Mouse (Mus musculus): Measurements from ENCODE around the gene Hoxd3. TPM values are rescaled to one million over a fixed set of nuclear protein-coding genes. Genes with fewer than 3 reads are reported as not detected.

Gene Hoxd3
- polyA plus RNA-seq, 1 experiment from 2014 or later: not detected

DNA sequence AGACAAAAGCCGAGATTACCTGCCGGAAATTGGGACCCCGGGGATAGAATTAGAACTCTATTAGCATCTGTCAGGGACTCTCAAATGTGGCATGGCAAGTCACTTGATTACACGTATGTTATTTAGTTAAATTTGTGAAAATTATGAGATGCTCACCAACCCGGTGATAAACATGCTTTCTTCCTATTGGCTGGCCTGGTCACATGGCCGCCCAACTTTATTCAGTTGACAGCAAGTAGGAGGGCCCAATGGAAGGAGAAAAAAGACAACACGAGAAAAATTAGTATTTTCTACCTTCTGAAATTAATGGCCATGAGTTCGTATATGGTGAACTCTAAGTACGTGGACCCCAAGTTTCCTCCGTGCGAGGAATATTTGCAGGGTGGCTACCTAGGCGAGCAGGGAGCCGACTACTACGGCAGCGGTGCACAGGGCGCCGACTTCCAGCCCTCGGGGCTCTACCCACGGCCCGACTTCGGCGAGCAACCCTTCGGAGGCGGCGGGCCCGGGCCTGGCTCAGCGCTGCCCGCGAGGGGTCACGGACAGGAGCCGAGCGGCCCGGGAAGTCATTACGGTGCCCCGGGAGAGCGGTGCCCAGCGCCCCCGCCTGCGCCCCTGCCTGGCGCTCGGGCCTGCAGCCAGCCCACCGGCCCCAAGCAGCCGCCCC, 15.4 kb downstream of the Hoxd3 start:
- no peak overlapping the region for H3K9ac ChIP-seq (replicated peaks; ENCODE audit: low read length)
- 1% methylated on average over 43 of the region's 43 CpGs for WGBS
- DNase-seq (no peak), ATAC-seq (ENCODE audit: low FRiP score, low TSS enrichment) (no peak; the same call in 1 of the 2 replicates)
- H3K4me2 ChIP-seq (ENCODE audit: low read length): no peak overlapping the region
- 0 out of 2 replicates have a peak overlapping the region, but pooled peaks have one; percentile 3 for H3K4me3 ChIP-seq (replicated peaks; ENCODE audit: low read depth, low read length)
- peaks cover 99% of the 10 kb centered on the region for H3K27me3 ChIP-seq (ENCODE audit: control insufficient read depth, insufficient read depth, low read length)
- H3K36me3 ChIP-seq (ENCODE audit: control insufficient read depth, insufficient read depth, low read length): no peaks in the 10 kb centered on the region
- H3K27ac ChIP-seq (replicated peaks; ENCODE audit: low read depth, low read length): no peak overlapping the region
- H3K4me1 ChIP-seq (ENCODE audit: control insufficient read depth, insufficient read depth, low read length): no peaks in the 10 kb centered on the region
- no peaks in the 10 kb centered on the region for H3K9me3 ChIP-seq (ENCODE audit: control insufficient read depth, low read length)

DNA sequence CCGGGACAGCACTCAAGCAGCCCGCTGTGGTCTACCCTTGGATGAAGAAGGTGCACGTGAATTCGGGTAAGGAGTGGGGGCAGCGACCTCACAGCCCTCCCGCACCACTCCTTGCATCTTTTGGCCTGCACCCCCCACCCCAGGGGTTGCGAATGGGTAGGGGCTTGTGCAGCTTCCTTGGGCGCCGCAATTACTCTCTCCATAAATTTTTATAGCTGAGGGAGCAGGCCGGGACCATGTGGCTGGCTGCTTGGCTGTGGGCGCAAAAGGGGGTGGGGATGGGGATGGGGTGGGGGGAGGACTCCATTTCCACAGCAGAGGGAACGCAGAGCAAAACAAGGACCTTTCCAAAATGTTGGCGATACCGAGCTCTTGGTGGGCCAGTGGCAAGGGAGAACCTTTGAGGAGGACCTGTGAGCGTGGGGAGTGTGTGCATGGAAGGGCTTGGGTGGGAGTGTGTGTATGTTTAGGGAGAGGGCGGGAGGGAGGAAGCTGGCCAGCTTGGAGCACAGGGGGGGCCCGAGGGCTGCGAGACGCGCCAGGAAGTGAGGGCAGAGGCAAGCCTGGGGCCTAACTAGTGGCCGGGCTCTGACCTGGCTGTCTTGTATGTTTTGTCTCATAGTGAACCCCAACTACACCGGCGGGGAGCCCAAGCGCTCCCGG, 16.0 kb downstream of the Hoxd3 start:
- under 1% methylated on average over 25 of the region's 25 CpGs for WGBS
- H3K9me3 ChIP-seq (ENCODE audit: control insufficient read depth, low read length): no peaks in the 10 kb centered on the region
- H3K4me3 ChIP-seq (replicated peaks; ENCODE audit: low read depth, low read length): no peak overlapping the region
- ATAC-seq (ENCODE audit: low FRiP score, low TSS enrichment): no peak
- H3K4me2 ChIP-seq (ENCODE audit: low read length): no peak overlapping the region
- DNase-seq: no peak
- H3K9ac ChIP-seq (replicated peaks; ENCODE audit: low read length): no peak overlapping the region
- H3K36me3 ChIP-seq (ENCODE audit: control insufficient read depth, insufficient read depth, low read length): no peaks in the 10 kb centered on the region
- H3K27me3 ChIP-seq (ENCODE audit: control insufficient read depth, insufficient read depth, low read length): peaks cover 99% of the 10 kb centered on the region
- H3K4me1 ChIP-seq (ENCODE audit: control insufficient read depth, insufficient read depth, low read length): no peaks in the 10 kb centered on the region
- H3K27ac ChIP-seq (replicated peaks; ENCODE audit: low read depth, low read length): no peak overlapping the region

DNA sequence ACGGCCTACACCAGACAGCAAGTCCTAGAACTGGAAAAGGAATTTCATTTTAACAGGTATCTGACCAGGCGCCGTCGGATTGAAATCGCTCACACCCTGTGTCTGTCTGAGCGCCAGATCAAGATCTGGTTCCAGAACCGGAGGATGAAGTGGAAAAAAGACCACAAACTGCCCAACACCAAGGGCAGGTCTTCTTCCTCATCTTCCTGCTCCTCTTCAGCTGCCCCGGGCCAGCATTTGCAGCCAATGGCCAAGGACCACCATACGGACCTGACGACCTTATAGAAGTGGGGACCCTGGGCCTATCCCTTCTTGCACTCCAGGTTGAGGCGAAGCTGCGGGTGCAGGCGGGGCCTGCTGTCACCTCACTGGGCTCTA, 16.6 kb downstream of the Hoxd3 start:
- H3K4me1 ChIP-seq (ENCODE audit: control insufficient read depth, insufficient read depth, low read length): no peaks in the 10 kb centered on the region
- peaks cover 97% of the 10 kb centered on the region for H3K27me3 ChIP-seq (ENCODE audit: control insufficient read depth, insufficient read depth, low read length)
- H3K9ac ChIP-seq (replicated peaks; ENCODE audit: low read length): no peak overlapping the region
- no peaks in the 10 kb centered on the region for H3K9me3 ChIP-seq (ENCODE audit: control insufficient read depth, low read length)
- no peak for DNase-seq
- no peaks in the 10 kb centered on the region for H3K36me3 ChIP-seq (ENCODE audit: control insufficient read depth, insufficient read depth, low read length)
- H3K27ac ChIP-seq (replicated peaks; ENCODE audit: low read depth, low read length): no peak overlapping the region
- no peak overlapping the region for H3K4me3 ChIP-seq (replicated peaks; ENCODE audit: low read depth, low read length)
- WGBS: 1% methylated on average over 13 of the region's 13 CpGs
- H3K4me2 ChIP-seq (ENCODE audit: low read length): no peak overlapping the region
- no peak for ATAC-seq (ENCODE audit: low FRiP score, low TSS enrichment)

DNA sequence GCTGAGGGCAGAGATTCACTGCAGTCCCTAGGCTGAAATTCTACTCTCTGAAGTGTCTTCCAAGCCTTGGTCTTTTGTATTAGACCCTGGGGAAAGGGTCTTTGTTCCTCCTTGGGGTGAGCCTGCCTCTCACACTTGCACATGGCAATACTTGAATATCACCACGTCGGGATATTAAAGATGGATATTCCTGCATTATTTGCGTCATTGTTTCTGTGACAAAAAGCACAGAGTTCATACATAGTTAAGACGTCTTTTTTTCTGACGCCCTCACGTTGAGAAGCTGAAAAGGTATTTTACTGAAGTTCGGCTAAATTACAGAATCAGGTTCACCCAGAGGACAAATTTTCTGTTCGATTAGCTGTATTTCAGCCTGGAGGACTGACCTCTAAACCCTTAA, 18.6 kb downstream of the Hoxd3 start:
- WGBS: 3% methylated on average over 8 of the region's 8 CpGs
- no peak overlapping the region for H3K9ac ChIP-seq (replicated peaks; ENCODE audit: low read length)
- H3K27me3 ChIP-seq (ENCODE audit: control insufficient read depth, insufficient read depth, low read length): peaks cover 97% of the 10 kb centered on the region
- no peaks in the 10 kb centered on the region for H3K36me3 ChIP-seq (ENCODE audit: control insufficient read depth, insufficient read depth, low read length)
- H3K4me2 ChIP-seq (ENCODE audit: low read length): no peak overlapping the region
- H3K9me3 ChIP-seq (ENCODE audit: control insufficient read depth, low read length): no peaks in the 10 kb centered on the region
- H3K4me1 ChIP-seq (ENCODE audit: control insufficient read depth, insufficient read depth, low read length): no peaks in the 10 kb centered on the region
- H3K4me3 ChIP-seq (replicated peaks; ENCODE audit: low read depth, low read length): no peak overlapping the region
- H3K27ac ChIP-seq (replicated peaks; ENCODE audit: low read depth, low read length): no peak overlapping the region
- DNase-seq (no peak), ATAC-seq (ENCODE audit: low FRiP score, low TSS enrichment) (no peak)

DNA sequence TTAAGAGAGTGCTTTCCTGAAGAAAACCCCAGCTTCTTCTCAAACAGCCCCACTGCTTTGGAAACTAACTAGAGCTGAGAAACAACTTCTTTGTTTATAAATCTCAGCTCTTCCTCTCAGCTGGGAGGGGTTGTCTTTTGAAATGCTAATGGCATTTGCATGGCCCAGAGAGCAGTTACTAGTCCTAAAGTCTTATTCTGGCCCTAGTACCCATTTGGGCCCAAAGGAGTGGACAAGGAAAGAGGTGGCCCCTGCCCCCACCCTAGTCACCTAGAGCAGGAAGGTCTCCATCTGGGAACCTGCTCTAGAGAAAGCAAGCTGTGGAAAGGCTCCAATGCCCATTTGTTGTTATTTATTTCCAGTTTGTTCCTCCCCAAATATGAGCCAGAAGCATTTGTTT, 19.3 kb downstream of the Hoxd3 start:
- H3K27ac ChIP-seq (replicated peaks; ENCODE audit: low read depth, low read length): no peak overlapping the region
- H3K4me2 ChIP-seq (ENCODE audit: low read length): no peak overlapping the region
- H3K4me1 ChIP-seq (ENCODE audit: control insufficient read depth, insufficient read depth, low read length): no peaks in the 10 kb centered on the region
- H3K36me3 ChIP-seq (ENCODE audit: control insufficient read depth, insufficient read depth, low read length): no peaks in the 10 kb centered on the region
- peaks cover 97% of the 10 kb centered on the region for H3K27me3 ChIP-seq (ENCODE audit: control insufficient read depth, insufficient read depth, low read length)
- no peak for DNase-seq
- ATAC-seq (ENCODE audit: low FRiP score, low TSS enrichment): no peak
- H3K4me3 ChIP-seq (replicated peaks; ENCODE audit: low read depth, low read length): no peak overlapping the region
- no peaks in the 10 kb centered on the region for H3K9me3 ChIP-seq (ENCODE audit: control insufficient read depth, low read length)
- H3K9ac ChIP-seq (replicated peaks; ENCODE audit: low read length): no peak overlapping the region

DNA sequence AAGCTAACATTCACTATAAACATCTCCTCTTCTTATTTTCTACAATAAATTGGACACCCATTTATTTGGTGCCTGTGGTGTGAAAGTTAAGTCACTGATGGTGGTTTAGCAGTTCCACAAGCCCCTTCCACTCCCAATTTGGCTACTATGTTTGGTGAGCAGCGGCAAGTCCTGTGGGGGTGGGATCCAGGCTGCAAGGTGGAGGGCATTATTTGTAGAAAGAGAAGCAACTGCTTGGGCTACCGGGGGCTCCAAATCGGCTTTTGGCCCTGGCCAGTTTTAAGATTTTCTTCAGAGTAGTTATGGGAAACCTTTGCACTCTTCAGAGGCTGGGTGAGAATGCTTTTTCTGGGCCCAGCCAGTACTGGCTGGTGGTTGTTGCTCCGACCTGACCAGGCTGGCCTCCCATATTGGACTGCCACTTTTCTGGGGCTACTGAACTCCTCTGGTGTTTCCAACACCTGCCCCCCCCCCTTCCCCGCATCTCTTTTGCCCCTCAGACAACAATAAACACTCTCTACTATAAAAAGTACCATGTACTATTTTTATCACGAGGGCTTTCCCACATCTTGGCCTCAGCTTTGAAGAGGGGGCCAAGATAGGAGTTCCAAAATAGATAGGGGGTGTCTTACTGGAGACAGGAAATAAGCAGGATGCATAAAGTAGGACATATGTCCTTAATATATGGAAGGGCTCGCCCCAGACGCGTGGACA, 20.2 kb downstream of the Hoxd3 start:
- no peak for ATAC-seq (ENCODE audit: low FRiP score, low TSS enrichment)
- no peak overlapping the region for H3K27ac ChIP-seq (replicated peaks; ENCODE audit: low read depth, low read length)
- H3K27me3 ChIP-seq (ENCODE audit: control insufficient read depth, insufficient read depth, low read length): peaks cover 97% of the 10 kb centered on the region

DNA sequence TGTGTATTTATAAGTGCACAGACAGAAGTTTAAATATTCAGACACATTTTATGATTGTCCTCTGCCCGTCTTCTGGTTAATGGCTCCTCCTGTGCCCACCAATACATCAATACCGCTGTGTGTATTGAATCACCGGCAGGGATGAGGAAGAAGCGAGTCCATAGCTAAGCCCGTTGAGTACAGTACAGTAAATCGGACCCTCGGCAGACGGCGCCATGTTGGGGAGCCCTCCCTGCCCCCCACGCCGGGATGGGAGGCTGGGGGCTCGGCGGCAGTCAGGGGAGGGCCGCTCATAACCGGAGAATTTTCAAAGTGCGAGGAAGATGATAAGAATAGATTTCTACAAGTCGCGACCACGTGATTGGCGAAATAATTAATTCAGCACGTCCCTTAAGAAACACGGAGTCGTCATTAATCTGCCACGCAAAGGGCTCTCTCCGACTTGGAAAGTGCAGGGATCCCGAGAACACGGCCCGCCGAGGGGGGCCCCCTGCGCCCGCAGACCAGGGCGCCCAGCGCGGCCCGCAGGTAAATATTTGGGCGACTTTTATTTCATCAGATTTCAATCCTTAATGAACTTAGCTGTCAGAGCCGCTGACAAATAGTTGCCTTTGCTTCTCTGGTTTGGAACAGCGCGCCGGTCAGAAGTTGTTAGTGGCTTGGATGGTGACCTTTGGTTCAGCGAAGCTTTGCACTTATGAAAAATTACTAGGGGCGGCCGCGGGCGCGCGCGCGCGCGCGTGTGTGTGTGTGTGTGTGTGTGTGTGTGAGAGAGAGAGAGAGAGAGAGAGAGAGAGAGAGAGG, 21.0 kb downstream of the Hoxd3 start:
- H3K4me2 ChIP-seq (ENCODE audit: low read length): no peak overlapping the region

More for the DNA sequence above, 20.2 kb downstream of the Hoxd3 start:
- H3K9me3 ChIP-seq (ENCODE audit: control insufficient read depth, low read length): no peaks in the 10 kb centered on the region
- H3K36me3 ChIP-seq (ENCODE audit: control insufficient read depth, insufficient read depth, low read length): no peaks in the 10 kb centered on the region
- no peak overlapping the region for H3K9ac ChIP-seq (replicated peaks; ENCODE audit: low read length)
- DNase-seq: no peak
- no peaks in the 10 kb centered on the region for H3K4me1 ChIP-seq (ENCODE audit: control insufficient read depth, insufficient read depth, low read length)
- no peak overlapping the region for H3K4me2 ChIP-seq (ENCODE audit: low read length)
- no peak overlapping the region for H3K4me3 ChIP-seq (replicated peaks; ENCODE audit: low read depth, low read length)
- 3% methylated on average over 9 of the region's 9 CpGs for WGBS

DNA sequence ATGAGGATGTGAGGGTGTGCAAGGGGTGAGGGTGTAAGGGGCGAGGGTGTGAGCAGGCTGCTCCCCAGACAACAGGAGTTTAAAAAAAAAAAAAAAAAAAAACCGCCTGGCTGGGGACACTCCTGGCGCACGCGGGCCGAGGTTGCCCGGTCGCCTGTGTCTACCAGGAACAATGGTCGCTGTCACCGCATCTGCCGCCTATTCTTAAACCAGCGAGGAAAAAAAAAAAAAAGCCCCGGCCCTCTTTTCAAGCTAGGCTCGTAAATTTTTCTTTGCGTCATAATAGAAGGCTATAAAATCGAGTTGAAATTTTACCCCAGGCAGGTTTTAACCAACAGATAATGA, 21.6 kb downstream of the Hoxd3 start:
- ATAC-seq (ENCODE audit: low FRiP score, low TSS enrichment) (no peak), DNase-seq (no peak)
- 0% methylated on average over 16 of the region's 16 CpGs for WGBS
- no peak overlapping the region for H3K4me3 ChIP-seq (replicated peaks; ENCODE audit: low read depth, low read length)
- H3K27ac ChIP-seq (replicated peaks; ENCODE audit: low read depth, low read length): no peak overlapping the region
- no peak overlapping the region for H3K4me2 ChIP-seq (ENCODE audit: low read length)
- no peaks in the 10 kb centered on the region for H3K36me3 ChIP-seq (ENCODE audit: control insufficient read depth, insufficient read depth, low read length)
- H3K27me3 ChIP-seq (ENCODE audit: control insufficient read depth, insufficient read depth, low read length): peaks cover 97% of the 10 kb centered on the region
- H3K9me3 ChIP-seq (ENCODE audit: control insufficient read depth, low read length): no peaks in the 10 kb centered on the region
- H3K4me1 ChIP-seq (ENCODE audit: control insufficient read depth, insufficient read depth, low read length): no peaks in the 10 kb centered on the region
- no peak overlapping the region for H3K9ac ChIP-seq (replicated peaks; ENCODE audit: low read length)

More for the DNA sequence above, 21.0 kb downstream of the Hoxd3 start:
- no peaks in the 10 kb centered on the region for H3K4me1 ChIP-seq (ENCODE audit: control insufficient read depth, insufficient read depth, low read length)
- ATAC-seq (ENCODE audit: low FRiP score, low TSS enrichment) (no peak), DNase-seq (no peak)
- H3K27ac ChIP-seq (replicated peaks; ENCODE audit: low read depth, low read length): no peak overlapping the region
- no peak overlapping the region for H3K4me3 ChIP-seq (replicated peaks; ENCODE audit: low read depth, low read length)
- H3K9me3 ChIP-seq (ENCODE audit: control insufficient read depth, low read length): no peaks in the 10 kb centered on the region
- H3K36me3 ChIP-seq (ENCODE audit: control insufficient read depth, insufficient read depth, low read length): no peaks in the 10 kb centered on the region
- WGBS: under 1% methylated on average over 52 of the region's 52 CpGs
- H3K27me3 ChIP-seq (ENCODE audit: control insufficient read depth, insufficient read depth, low read length): peaks cover 97% of the 10 kb centered on the region
- H3K9ac ChIP-seq (replicated peaks; ENCODE audit: low read length): no peak overlapping the region

Data from midbrain, embryonic 14.5 days (tissue).